Mouse (Mus musculus): Measurements from ENCODE around the gene Pprc1. TPM values are rescaled to one million over a fixed set of nuclear protein-coding genes. Genes with fewer than 3 reads are reported as not detected.

Gene Pprc1
- polyA plus RNA-seq, 1 experiment from 2014 or later = 21.7 TPM

- no peak for ATAC-seq (ENCODE audit: low read depth)
- H3K4me2 ChIP-seq (ENCODE audit: low read depth, low read length) = no peak overlapping the region
- no peaks in the 10 kb centered on the region for H3K4me1 ChIP-seq (ENCODE audit: control insufficient read depth, insufficient read depth, low read length)
- peaks cover 37% of the 10 kb centered on the region for H3K36me3 ChIP-seq (ENCODE audit: control insufficient read depth, insufficient read depth, low read length)
- H3K27me3 ChIP-seq (ENCODE audit: control insufficient read depth, insufficient read depth, low read length) = no peaks in the 10 kb centered on the region
- H3K9ac ChIP-seq (replicated peaks; ENCODE audit: low read depth, low read length) = no peak overlapping the region
- no peak overlapping the region for H3K27ac ChIP-seq (ENCODE audit: low read depth, low read length)
- H3K9me3 ChIP-seq (ENCODE audit: control insufficient read depth, low read length) = no peaks in the 10 kb centered on the region
- 95% methylated on average over 10 of the region's 10 CpGs for WGBS
- no peak overlapping the region for H3K4me3 ChIP-seq (ENCODE audit: low read depth, low read length)
These were observed 14.3 kb upstream of the Pprc1 start for GRCm38 (mm10) chr19:46030196-46030983.

- 74% methylated on average over 9 of the region's 9 CpGs for WGBS
- H3K27me3 ChIP-seq (ENCODE audit: control insufficient read depth, insufficient read depth, low read length) = no peaks in the 10 kb centered on the region
- H3K9me3 ChIP-seq (ENCODE audit: control insufficient read depth, low read length) = no peaks in the 10 kb centered on the region
- peaks cover 46% of the 10 kb centered on the region for H3K36me3 ChIP-seq (ENCODE audit: control insufficient read depth, insufficient read depth, low read length)
- H3K4me3 ChIP-seq (ENCODE audit: low read depth, low read length) = no peak overlapping the region
- H3K4me1 ChIP-seq (ENCODE audit: control insufficient read depth, insufficient read depth, low read length) = peaks cover 6% of the 10 kb centered on the region
- no peak overlapping the region for H3K27ac ChIP-seq (ENCODE audit: low read depth, low read length)
- no peak for ATAC-seq (ENCODE audit: low read depth)
- no peak overlapping the region for H3K9ac ChIP-seq (replicated peaks; ENCODE audit: low read depth, low read length)
- no peak overlapping the region for H3K4me2 ChIP-seq (ENCODE audit: low read depth, low read length)
These were observed 12.8 kb upstream of the Pprc1 start for GRCm38 (mm10) chr19:46031689-46032432.

DNA sequence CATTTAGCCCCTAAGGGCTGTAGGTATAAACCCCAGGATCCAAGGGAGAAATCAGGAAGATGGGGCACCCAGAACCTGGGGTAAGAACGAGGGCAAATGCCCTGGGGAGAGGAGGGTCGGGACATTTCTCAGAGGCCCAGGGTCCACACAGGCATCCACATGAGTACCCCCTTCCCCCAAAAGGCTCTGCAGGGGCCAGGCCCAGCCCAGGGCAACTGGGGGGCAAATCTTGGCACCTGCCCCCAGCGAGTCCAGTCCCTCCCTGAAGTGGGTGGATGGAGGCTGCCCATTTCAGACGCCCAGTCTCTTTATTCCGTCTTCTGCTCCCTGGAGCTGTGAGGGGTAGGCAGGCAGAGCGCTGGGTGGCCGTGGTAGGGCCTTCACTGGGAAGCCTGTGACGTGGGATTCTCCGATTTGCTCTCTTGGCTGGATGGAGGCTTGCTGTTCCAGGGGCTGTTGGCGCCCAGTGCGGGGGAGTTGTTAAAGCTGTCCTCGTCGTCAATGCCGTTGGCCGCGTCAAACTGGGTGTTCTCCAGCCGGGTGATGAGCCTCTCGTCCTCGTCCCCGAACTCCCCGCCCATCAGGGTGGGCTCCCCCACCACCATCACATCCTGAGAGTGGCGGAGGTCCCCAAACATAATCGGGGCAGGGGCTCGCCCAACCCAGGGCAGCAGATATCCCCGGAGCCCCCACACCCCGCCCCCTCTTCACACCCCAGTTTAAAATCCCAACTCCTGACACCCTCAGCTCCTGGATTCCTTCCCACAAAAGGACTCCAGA is 11.8 kb upstream of the Pprc1 start:
- no peak overlapping the region for H3K27ac ChIP-seq (ENCODE audit: low read depth, low read length)
- no peak overlapping the region for H3K4me3 ChIP-seq (ENCODE audit: low read depth, low read length)
- H3K9ac ChIP-seq (replicated peaks; ENCODE audit: low read depth, low read length) = no peak overlapping the region
- H3K36me3 ChIP-seq (ENCODE audit: control insufficient read depth, insufficient read depth, low read length) = peaks cover 46% of the 10 kb centered on the region
- no peaks in the 10 kb centered on the region for H3K27me3 ChIP-seq (ENCODE audit: control insufficient read depth, insufficient read depth, low read length)
- H3K4me2 ChIP-seq (ENCODE audit: low read depth, low read length) = no peak overlapping the region
- H3K9me3 ChIP-seq (ENCODE audit: control insufficient read depth, low read length) = no peaks in the 10 kb centered on the region
- WGBS = 90% methylated on average over 26 of the region's 26 CpGs
- peaks cover 17% of the 10 kb centered on the region for H3K4me1 ChIP-seq (ENCODE audit: control insufficient read depth, insufficient read depth, low read length)
- no peak for ATAC-seq (ENCODE audit: low read depth)

GRCm38 (mm10) chr19:46033911-46034310 is 10.8 kb upstream of the Pprc1 start:
- ATAC-seq (ENCODE audit: low read depth) = no peak
- Histone ChIP-seq H3K27ac (ENCODE audit: low read depth, low read length) (no peak overlapping the region), H3K9me3 (ENCODE audit: control insufficient read depth, low read length) (no peaks in the 10 kb centered on the region), H3K9ac (replicated peaks; ENCODE audit: low read depth, low read length) (no peak overlapping the region), H3K4me1 (ENCODE audit: control insufficient read depth, insufficient read depth, low read length) (peaks cover 24% of the 10 kb centered on the region), H3K4me3 (ENCODE audit: low read depth, low read length) (no peak overlapping the region), H3K36me3 (ENCODE audit: control insufficient read depth, insufficient read depth, low read length) (peaks cover 46% of the 10 kb centered on the region), H3K4me2 (ENCODE audit: low read depth, low read length) (no peak overlapping the region), H3K27me3 (ENCODE audit: control insufficient read depth, insufficient read depth, low read length) (no peaks in the 10 kb centered on the region)
- WGBS = 94% methylated on average over 11 of the region's 11 CpGs

GRCm38 (mm10) chr19:46035971-46036370 is 8.7 kb upstream of the Pprc1 start:
- 89% methylated on average over 13 of the region's 13 CpGs for WGBS
- Histone ChIP-seq H3K27me3 (ENCODE audit: control insufficient read depth, insufficient read depth, low read length) (no peaks in the 10 kb centered on the region), H3K27ac (ENCODE audit: low read depth, low read length) (no peak overlapping the region), H3K4me3 (ENCODE audit: low read depth, low read length) (no peak overlapping the region), H3K9ac (replicated peaks; ENCODE audit: low read depth, low read length) (no peak overlapping the region), H3K9me3 (ENCODE audit: control insufficient read depth, low read length) (no peaks in the 10 kb centered on the region), H3K36me3 (ENCODE audit: control insufficient read depth, insufficient read depth, low read length) (peaks cover 46% of the 10 kb centered on the region), H3K4me2 (ENCODE audit: low read depth, low read length) (peak overlapping the region; percentile 98; the same call in 1 of the 2 replicates), H3K4me1 (ENCODE audit: control insufficient read depth, insufficient read depth, low read length) (peaks cover 35% of the 10 kb centered on the region)
- ATAC-seq (ENCODE audit: low read depth) = no peak

GRCm38 (mm10) chr19:46036477-46037242 is 8.0 kb upstream of the Pprc1 start:
- Histone ChIP-seq H3K4me3 (ENCODE audit: low read depth, low read length) (peak overlapping the region; percentile 89), H3K4me1 (ENCODE audit: control insufficient read depth, insufficient read depth, low read length) (peaks cover 42% of the 10 kb centered on the region), H3K4me2 (ENCODE audit: low read depth, low read length) (peak overlapping the region; percentile 98), H3K36me3 (ENCODE audit: control insufficient read depth, insufficient read depth, low read length) (peaks cover 44% of the 10 kb centered on the region), H3K9me3 (ENCODE audit: control insufficient read depth, low read length) (no peaks in the 10 kb centered on the region), H3K9ac (replicated peaks; ENCODE audit: low read depth, low read length) (no peak overlapping the region), H3K27ac (ENCODE audit: low read depth, low read length) (no peak overlapping the region), H3K27me3 (ENCODE audit: control insufficient read depth, insufficient read depth, low read length) (no peaks in the 10 kb centered on the region)
- no peak for ATAC-seq (ENCODE audit: low read depth)
- 70% methylated on average over 13 of the region's 13 CpGs for WGBS

GRCm38 (mm10) chr19:46037243-46037924 is 7.3 kb upstream of the Pprc1 start:
- Histone ChIP-seq H3K9ac (replicated peaks; ENCODE audit: low read depth, low read length) (peak overlapping the region; percentile 90), H3K9me3 (ENCODE audit: control insufficient read depth, low read length) (no peaks in the 10 kb centered on the region), H3K27ac (ENCODE audit: low read depth, low read length) (peak overlapping the region; percentile 69), H3K27me3 (ENCODE audit: control insufficient read depth, insufficient read depth, low read length) (no peaks in the 10 kb centered on the region), H3K4me2 (ENCODE audit: low read depth, low read length) (peak overlapping the region; percentile 98), H3K4me1 (ENCODE audit: control insufficient read depth, insufficient read depth, low read length) (peaks cover 47% of the 10 kb centered on the region), H3K4me3 (ENCODE audit: low read depth, low read length) (peak overlapping the region; percentile 89), H3K36me3 (ENCODE audit: control insufficient read depth, insufficient read depth, low read length) (peaks cover 37% of the 10 kb centered on the region)
- WGBS = 24% methylated on average over 6 of the region's 6 CpGs
- ATAC-seq (ENCODE audit: low read depth) = no peak
